Mouse (Mus musculus) megakaryocyte, embryonic 14.5 days (primary cell): ENCODE measurements around the gene Sars.

Source experiments
- FLI1 ChIP-seq: IDR thresholded peaks from 2 replicates; pipeline ENCODE4 v1.6.1; 2012; ENCODE audit warnings: low read length, inconsistent platforms, mixed read lengths
- GATA1 ChIP-seq: IDR thresholded peaks from 3 replicates; pipeline ENCODE4 v1.6.1; 2012; ENCODE audit warnings: mixed read lengths, low read length, inconsistent platforms, borderline replicate concordance

DNA sequence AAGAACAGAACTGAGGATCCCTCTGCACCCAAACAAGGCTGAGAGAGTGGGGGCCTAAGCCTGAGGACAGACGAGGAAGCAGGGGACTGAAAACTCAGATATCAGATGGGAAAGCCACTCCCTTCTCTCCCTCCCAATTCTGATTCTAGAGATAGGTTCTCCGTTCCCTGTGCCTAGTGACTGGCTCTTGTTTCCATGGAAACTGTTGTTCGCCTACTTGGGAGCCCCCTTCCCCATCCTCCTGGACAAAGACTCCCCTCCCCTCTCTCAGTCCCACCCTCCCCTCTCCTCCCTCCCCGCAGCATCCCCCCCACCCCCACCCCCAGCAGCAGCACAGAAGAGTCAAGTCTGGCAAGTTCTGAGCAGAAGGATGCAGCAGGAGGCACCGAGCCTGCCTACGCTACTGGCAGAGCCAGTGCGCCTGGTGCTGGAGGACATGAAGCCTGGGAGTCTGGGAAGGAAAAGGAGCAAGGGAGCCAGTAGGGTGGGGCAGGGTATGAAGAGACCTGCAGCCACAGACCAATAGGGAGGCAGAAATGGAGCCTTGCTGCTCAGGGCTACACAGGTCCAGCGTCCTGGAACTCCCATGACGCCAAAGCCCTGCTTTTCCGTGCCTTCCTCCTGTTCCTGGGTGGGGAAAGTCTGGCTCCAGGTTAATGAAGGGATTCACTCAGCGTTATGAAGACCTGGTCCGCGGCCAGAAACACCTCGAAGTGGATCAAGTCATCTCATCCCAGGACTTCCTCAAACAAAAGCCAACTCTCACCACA lies 39.3 kb downstream of the Sars start:
- TF ChIP-seq GATA1 = no peak
- TF ChIP-seq FLI1 = no peak
